Mouse (Mus musculus) neutrophil, adult 65 days (primary cell): ENCODE results near the gene Crhr2. TPM values are rescaled to one million over a fixed set of nuclear protein-coding genes. Genes with fewer than 3 reads are reported as not detected.

Source experiments
- total RNA-seq: library from RNA; stranded (reverse); gene quantifications from 2 replicates; pipeline ENCODE4 v1.2.4, GENCODE M21; 2023

Crhr2 gene
- total RNA-seq = not detected in 2 replicates

DNA sequence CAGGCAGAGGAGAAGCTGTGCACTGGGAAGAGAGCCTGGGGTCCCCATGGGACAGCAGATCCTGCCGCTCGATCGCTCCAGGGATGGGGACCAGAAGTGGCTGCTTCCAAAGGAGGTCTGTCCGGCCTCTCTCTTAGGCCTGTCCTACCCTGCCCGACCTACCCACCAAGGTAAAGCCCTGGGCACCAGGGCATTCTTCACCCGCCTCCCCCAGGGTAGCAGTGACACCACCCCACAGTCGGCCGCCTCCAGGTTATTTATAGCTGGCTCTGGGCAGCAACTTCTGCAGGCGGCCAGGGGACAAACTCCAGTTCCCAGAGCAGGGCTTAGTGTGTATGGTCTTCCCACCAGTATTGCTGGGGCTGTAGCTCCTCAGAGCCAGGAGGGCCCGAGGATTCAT is at the start of gene Crhr2:
Crhr2 (minus strand) TSS at position 223 of the 400 bp plus-strand sequence.

DNA sequence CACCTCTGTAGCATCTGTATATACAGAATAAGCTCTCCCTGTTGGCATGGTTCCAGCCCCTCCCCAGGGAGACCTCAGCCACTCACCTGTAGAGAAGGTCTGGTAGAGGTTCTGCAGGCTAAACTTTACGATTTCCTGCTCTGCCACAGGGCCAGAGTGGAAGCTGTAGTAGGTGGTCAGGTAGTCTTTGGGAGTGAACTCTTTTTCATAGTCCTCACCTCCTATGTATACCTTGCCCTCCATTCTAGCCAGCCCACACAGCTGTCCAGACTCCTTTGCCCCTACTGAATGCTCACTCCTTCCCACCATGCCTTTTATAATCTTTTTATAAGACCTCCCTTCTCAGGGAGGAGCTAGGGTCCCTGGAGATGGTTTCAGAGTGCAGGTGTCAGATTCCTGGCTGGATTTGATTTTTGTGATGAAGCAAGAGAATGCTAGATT is 41.9 kb upstream of the Crhr2 start, which contains the start of gene Inmt:
Inmt (minus strand) TSS at position 303 of the 441 bp plus-strand sequence.

Other genes starting within 250 kb of the Crhr2 start
- 36.0 and 46.0 TPM in 2 replicates for gene Nod1, start 160.4 kb downstream of the Crhr2 start, total RNA-seq
- gene Ggct, start 140.1 kb downstream of the Crhr2 start, total RNA-seq = 5.9 and 6.3 TPM in 2 replicates
- 37.7 and 49.9 TPM in 2 replicates for gene Gars, start 95.0 kb downstream of the Crhr2 start, total RNA-seq
- gene Inmt, start 42.0 kb upstream of the Crhr2 start, total RNA-seq = not detected in 2 replicates
- 0.23 and 0.51 TPM in 2 replicates for gene Mindy4, start 70.4 kb upstream of the Crhr2 start, total RNA-seq
- 2.5 and 3.5 TPM in 2 replicates for gene Aqp1, start 203.4 kb upstream of the Crhr2 start, total RNA-seq
- gene Ghrhr, start 243.3 kb upstream of the Crhr2 start, total RNA-seq = not detected in 2 replicates